Mouse (Mus musculus) layer of hippocampus, adult 8-10 months (tissue): Measurements from ENCODE around the gene Slc26a10. TPM values are rescaled to one million over a fixed set of nuclear protein-coding genes. Genes with fewer than 3 reads are reported as not detected.
"Not testable (repeated sequence)": the region's sequence is repeated elsewhere in the genome, so short reads cannot be mapped to it uniquely, and the experiment has no call there.

ENCODE experiments used
- DNase-seq, 2 experiments: peaks; one replicate each; pipeline ENCODE4 v3.0.0; 2022; ENCODE audit warnings: low spot score in 2 of 2
- total RNA-seq, 4 experiments: library from RNA; stranded (reverse); gene quantifications; 2 replicates each; pipeline ENCODE4 v1.2.4; 2022

The Slc26a10 gene
- total RNA-seq, 4 experiments from 2014 or later: 12.2 to 17.5 (median 14.4) TPM

- not testable (repeated sequence) for DNase-seq
Observed at GRCm38 (mm10) chr10:127134394-127135035, 45.9 kb downstream of the Slc26a10 start.

- DNase-seq: no peak
Observed at GRCm38 (mm10) chr10:127132469-127132868, 48.0 kb downstream of the Slc26a10 start.

- no peak for DNase-seq
Observed at GRCm38 (mm10) chr10:127129431-127129830, 51.0 kb downstream of the Slc26a10 start.

GRCm38 (mm10) chr10:127127711-127128279, 52.6 kb downstream of the Slc26a10 start:
- DNase-seq: no peak

GRCm38 (mm10) chr10:127126579-127126978, 53.9 kb downstream of the Slc26a10 start:
- DNase-seq: no peak

- no peak for DNase-seq
Observed at GRCm38 (mm10) chr10:127125210-127126001, 55.0 kb downstream of the Slc26a10 start.

- peak; percentile 66 to 86 for DNase-seq
Observed at GRCm38 (mm10) chr10:127123436-127123805, 57.0 kb downstream of the Slc26a10 start.

GRCm38 (mm10) chr10:127122784-127123435, 57.5 kb downstream of the Slc26a10 start:
- peak in 1 of 2 experiments; percentile 48 for DNase-seq

- no peak for DNase-seq
Observed at GRCm38 (mm10) chr10:127122018-127122417, 58.4 kb downstream of the Slc26a10 start.

Other genes with a start within 250 kb of the Slc26a10 start
- 100 to 1,000 TPM; 104 to 120 (median 111) TPM for gene Ctdsp2, start 201.9 kb downstream of the Slc26a10 start, total RNA-seq
- under 1 TPM; 0.11 to 0.39 (median 0.18) TPM for gene Avil, start 179.9 kb downstream of the Slc26a10 start, total RNA-seq
- 10 to 100 TPM; 24.5 to 31.8 (median 27.5) TPM for gene Tsfm, start 149.8 kb downstream of the Slc26a10 start, total RNA-seq
- gene Mettl1, start 139.2 kb downstream of the Slc26a10 start, total RNA-seq: 10 to 100 TPM; 13.1 to 16.0 (median 14.5) TPM
- under 1 TPM in 3 of 4 experiments, not detected in 1; 0.23 to 0.33 (median 0.31) TPM for gene Eef1akmt3, start 139.1 kb downstream of the Slc26a10 start, total RNA-seq
- 1 to 10 TPM in 1 of 4 experiments, under 1 TPM in 3; 0.14 to 1.1 (median 0.48) TPM for gene Cyp27b1, start 132.4 kb downstream of the Slc26a10 start, total RNA-seq
- 10 to 100 TPM; 14.8 to 21.9 (median 20.4) TPM for gene March9, start 120.5 kb downstream of the Slc26a10 start, total RNA-seq
- 10 to 100 TPM; 84.1 to 95.2 (median 91.1) TPM for gene Cdk4, start 117.1 kb downstream of the Slc26a10 start, total RNA-seq
- 10 to 100 TPM; 62.9 to 68.4 (median 66.1) TPM for gene Tspan31, start 110.4 kb downstream of the Slc26a10 start, total RNA-seq
- 100 to 1,000 TPM; 657 to 727 (median 692) TPM for gene Agap2, start 105.4 kb downstream of the Slc26a10 start, total RNA-seq
- 100 to 1,000 TPM in 2 of 4 experiments, 10 to 100 TPM in 2; 98.1 to 120 (median 109) TPM for gene Os9, start 59.5 kb downstream of the Slc26a10 start, total RNA-seq
- 100 to 1,000 TPM; 113 to 123 (median 113) TPM for gene B4galnt1, start 15.4 kb downstream of the Slc26a10 start, total RNA-seq
- 100 to 1,000 TPM; 310 to 386 (median 350) TPM for gene Arhgef25, start 9.4 kb upstream of the Slc26a10 start, total RNA-seq
- gene Dtx3, start 15.1 kb upstream of the Slc26a10 start, total RNA-seq: 100 to 1,000 TPM; 214 to 267 (median 229) TPM
- 100 to 1,000 TPM in 1 of 4 experiments, 10 to 100 TPM in 3; 95.0 to 107 (median 98.9) TPM for gene Pip4k2c, start 30.9 kb upstream of the Slc26a10 start, total RNA-seq
- gene Kif5a, start 82.7 kb upstream of the Slc26a10 start, total RNA-seq: 100 to 1,000 TPM; 807 to 850 (median 831) TPM
- 100 to 1,000 TPM; 260 to 271 (median 262) TPM for gene Dctn2, start 85.7 kb upstream of the Slc26a10 start, total RNA-seq
- gene Mbd6, start 108.4 kb upstream of the Slc26a10 start, total RNA-seq: 10 to 100 TPM; 56.3 to 61.6 (median 56.8) TPM
- gene Mars, start 131.1 kb upstream of the Slc26a10 start, total RNA-seq: 10 to 100 TPM; 56.7 to 65.8 (median 63.9) TPM
- 1 to 10 TPM in 3 of 4 experiments, under 1 TPM in 1; 0.60 to 4.6 (median 2.2) TPM for gene Arhgap9, start 141.3 kb upstream of the Slc26a10 start, total RNA-seq
- 1 to 10 TPM; 2.7 to 4.0 (median 3.7) TPM for gene Gli1, start 161.3 kb upstream of the Slc26a10 start, total RNA-seq
- gene Inhbe, start 173.8 kb upstream of the Slc26a10 start, total RNA-seq: not detected
- gene Inhbc, start 189.8 kb upstream of the Slc26a10 start, total RNA-seq: not detected
- gene R3hdm2, start 199.7 kb upstream of the Slc26a10 start, total RNA-seq: 100 to 1,000 TPM; 159 to 182 (median 176) TPM